Mouse (Mus musculus) gastrocnemius, postnatal 14 days (tissue): Measurements from ENCODE around the gene Elf4. TPM values are rescaled to one million over a fixed set of nuclear protein-coding genes. Genes with fewer than 3 reads are reported as not detected.

ENCODE experiments used
- DNase-seq: peaks from one replicate; pipeline ENCODE4 v3.0.0; 2021; ENCODE audit warnings: mixed read lengths
- intact Hi-C: fragments of 180-260 bp; cut with DNase I; formaldehyde crosslinking; loops from one replicate; pipeline ENCODE4 v1.15.1; 2025; ENCODE audit warnings: low total_unique reads
- long read RNA-seq, 2 experiments: library from polyadenylated mRNA; stranded (forward); transcript quantifications; one replicate each; pipeline ENCODE4 v2.0.0; 2021
- total RNA-seq, 2 experiments: library from RNA; stranded (reverse); gene quantifications; 2 replicates each; pipeline ENCODE4 v1.2.3; 2021

Elf4 gene
- 1 to 10 TPM; 3.9 to 4.7 TPM for total RNA-seq
- long read RNA-seq, experiment 1 = 0 reads
- long read RNA-seq, experiment 2, full-length matches to known transcripts = 1 of 4 reads
- long read RNA-seq, experiment 2, partial matches to known transcripts = 3 of 4 reads
- long read RNA-seq, experiment 2, other reads (novel, unspliced or antisense) = 0 of 4 reads

GRCm38 (mm10) chrX:48462754-48463507, at the start of gene Elf4:
Elf4 (minus strand) TSS chrX:48463132.
- intact Hi-C loops = loop anchor here (5.0 kb wide), 1 partner anchor 36 kb away; no protein-coding TSS in a partner anchor
- peak; percentile 72 for DNase-seq

- no peak for DNase-seq
- intact Hi-C loops = no loop called here
Measured at GRCm38 (mm10) chrX:48493763-48494162, 30.8 kb upstream of the Elf4 start.

- no peak for DNase-seq
- intact Hi-C loops = no loop called here
Measured at GRCm38 (mm10) chrX:48481687-48482086, 18.8 kb upstream of the Elf4 start.

- intact Hi-C loops = no loop called here
- no peak for DNase-seq
Measured at GRCm38 (mm10) chrX:48481095-48481494, 18.2 kb upstream of the Elf4 start.

GRCm38 (mm10) chrX:48467355-48467946, 4.5 kb upstream of the Elf4 start:
- intact Hi-C loops = no loop called here
- no peak for DNase-seq

GRCm38 (mm10) chrX:48466174-48466573, 3.2 kb upstream of the Elf4 start:
- intact Hi-C loops = no loop called here
- DNase-seq = no peak

- no peak for DNase-seq
- intact Hi-C loops = loop anchor here (5.0 kb wide), 1 partner anchor 37 kb away; no protein-coding TSS in a partner anchor
Measured at GRCm38 (mm10) chrX:48464436-48464835, 1.5 kb upstream of the Elf4 start.

GRCm38 (mm10) chrX:48463636-48464035, 704 bp upstream of the Elf4 start:
- intact Hi-C loops = loop anchor here (5.0 kb wide), 1 partner anchor 36 kb away; no protein-coding TSS in a partner anchor
- no peak for DNase-seq

- intact Hi-C loops = loop anchor here (5.0 kb wide), 1 partner anchor 35 kb away; no protein-coding TSS in a partner anchor
- DNase-seq = no peak
Measured at GRCm38 (mm10) chrX:48462297-48462696, 635 bp downstream of the Elf4 start.

- no peak for DNase-seq
- intact Hi-C loops = loop anchor here (5.0 kb wide), 1 partner anchor 34 kb away; no protein-coding TSS in a partner anchor
Measured at GRCm38 (mm10) chrX:48461006-48461405, 1.9 kb downstream of the Elf4 start.

GRCm38 (mm10) chrX:48460496-48460895, 2.4 kb downstream of the Elf4 start:
- no peak for DNase-seq
- intact Hi-C loops = loop anchor here (5.0 kb wide), 1 partner anchor 33 kb away; no protein-coding TSS in a partner anchor

- no peak for DNase-seq
- intact Hi-C loops = no loop called here
Measured at GRCm38 (mm10) chrX:48456956-48457355, 6.0 kb downstream of the Elf4 start.

- intact Hi-C loops = no loop called here
- DNase-seq = no peak
Measured at GRCm38 (mm10) chrX:48455018-48455417, 7.9 kb downstream of the Elf4 start.

GRCm38 (mm10) chrX:48454495-48454878, 8.4 kb downstream of the Elf4 start:
- intact Hi-C loops = no loop called here
- DNase-seq = no peak

GRCm38 (mm10) chrX:48453736-48454494, 9.0 kb downstream of the Elf4 start:
- intact Hi-C loops = no loop called here
- DNase-seq = peak; percentile 82

GRCm38 (mm10) chrX:48452931-48453673, 9.8 kb downstream of the Elf4 start:
- DNase-seq = peak; percentile 23
- intact Hi-C loops = no loop called here

GRCm38 (mm10) chrX:48452231-48452890, 10.6 kb downstream of the Elf4 start:
- intact Hi-C loops = no loop called here
- DNase-seq = no peak

GRCm38 (mm10) chrX:48449646-48450045, 13.3 kb downstream of the Elf4 start:
- no peak for DNase-seq
- intact Hi-C loops = no loop called here

- intact Hi-C loops = no loop called here
- DNase-seq = no peak
Measured at GRCm38 (mm10) chrX:48444677-48445076, 18.3 kb downstream of the Elf4 start.
